Mouse (Mus musculus) midbrain, embryonic 16.5 days (tissue): ENCODE measurements at regions not wholly inside any gene's neighbourhood (a gene's known extent, or its start where the extent isn't known, plus 50 kb on each side); places are given as distances from the start of the nearest gene placed in this dataset.

Source experiments
- ATAC-seq: fragments of 200-750 bp; cut with Nextera tagmentation; 2 replicates; pipeline ENCODE4 v1.8.0; 2017; ENCODE audit warnings: moderate TSS enrichment
- H3K27ac ChIP-seq: fragments of 300-500 bp; sonication (generic); 2 replicates; pipeline ENCODE4 v1.5.1; 2014; ENCODE audit warnings: mild to moderate bottlenecking, low read length, mixed read lengths
- H3K27me3 ChIP-seq: fragments of 300-500 bp; sonication (generic); 2 replicates; pipeline ENCODE4 v1.6.1; 2014; ENCODE audit warnings: low read depth, low read length, mixed read lengths; ENCODE audit not compliant: control insufficient read depth, insufficient read depth
- H3K36me3 ChIP-seq: fragments of 300-500 bp; sonication (generic); 2 replicates; pipeline ENCODE4 v1.6.1; 2014; ENCODE audit warnings: mild to moderate bottlenecking, low read length, moderate library complexity, mixed read lengths; ENCODE audit not compliant: control insufficient read depth, insufficient read depth
- H3K4me1 ChIP-seq: fragments of 300-500 bp; sonication (generic); 2 replicates; pipeline ENCODE4 v1.6.1; 2014; ENCODE audit warnings: mild to moderate bottlenecking, low read length, mixed read lengths; ENCODE audit not compliant: control insufficient read depth, insufficient read depth
- H3K4me2 ChIP-seq: fragments of 300-500 bp; sonication (generic); 2 replicates; pipeline ENCODE4 v1.6.1; 2014; ENCODE audit warnings: mild to moderate bottlenecking, low read length, mixed read lengths
- H3K4me3 ChIP-seq: fragments of 300-500 bp; sonication (generic); 2 replicates; pipeline ENCODE4 v1.5.1; 2014; ENCODE audit warnings: low read depth, mild to moderate bottlenecking, low read length, moderate library complexity, mixed read lengths
- H3K9ac ChIP-seq: fragments of 300-500 bp; sonication (generic); 2 replicates; pipeline ENCODE4 v1.6.1; 2014; ENCODE audit warnings: low read depth, low read length, mixed read lengths
- H3K9me3 ChIP-seq: fragments of 300-500 bp; sonication (generic); replicated peaks from 2 replicates; pipeline ENCODE4 v1.6.1; 2014; ENCODE audit warnings: mild to moderate bottlenecking, low read length, mixed read lengths; ENCODE audit not compliant: control insufficient read depth, poor library complexity, severe bottlenecking
- WGBS: fragments of 180-500 bp; shearing (Covaris S2); extraction: QIAGEN DNeasy Blood & Tissue Kit; methylation state at CpG from one replicate; pipeline ENCODE4 v1.1.7; 2014; 5-methylcytosine and 5-hydroxymethylcytosine counted together

DNA sequence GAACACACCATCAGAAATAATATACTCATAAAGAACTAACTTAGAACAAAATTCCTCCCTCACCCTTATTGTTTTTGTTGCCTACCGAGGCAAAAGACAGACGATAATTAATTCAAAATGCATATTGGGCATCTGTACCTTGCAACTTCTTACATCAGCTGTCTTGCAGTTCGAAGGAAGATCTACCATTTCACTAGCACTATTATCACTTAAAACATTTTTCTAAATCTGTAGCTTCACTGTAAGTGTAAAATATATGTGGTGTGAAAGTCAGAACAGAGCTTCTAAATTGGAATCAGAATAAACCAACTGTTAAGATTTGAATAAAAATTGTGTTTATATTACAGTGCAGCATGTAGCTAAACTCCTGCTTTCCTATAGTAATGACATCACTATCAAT is 562.4 kb upstream of the Atp10a start:
- Histone ChIP-seq H3K4me1 (no peaks in the 10 kb centered on the region), H3K36me3 (no peaks in the 10 kb centered on the region), H3K9ac (no peak overlapping the region), H3K4me3 (no peak overlapping the region), H3K4me2 (no peak overlapping the region), H3K27me3 (no peaks in the 10 kb centered on the region), H3K27ac (no peak overlapping the region), H3K9me3 (no peaks in the 10 kb centered on the region)
- WGBS, result 86% methylated on average over 3 of the region's 3 CpGs
- no peak for ATAC-seq

DNA sequence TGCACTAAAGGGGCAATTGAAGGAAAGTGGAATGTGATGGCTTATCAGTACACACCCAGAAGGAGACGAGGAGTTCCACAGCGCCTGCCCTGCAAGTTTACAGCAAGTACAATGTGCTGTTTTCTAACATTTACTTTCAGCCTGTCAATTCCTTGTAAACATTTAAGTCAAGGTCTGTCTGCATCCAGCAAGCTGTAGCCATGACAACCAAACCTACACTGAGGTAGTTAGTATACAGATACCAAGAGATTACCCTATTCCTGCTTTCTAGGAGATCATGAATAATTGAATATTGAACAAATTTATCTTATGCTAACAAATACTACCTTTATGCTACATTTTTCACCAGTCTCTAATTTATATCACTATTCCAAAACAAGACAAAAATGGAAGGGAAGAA is 569.0 kb upstream of the Gabra5 start:
- Histone ChIP-seq H3K9me3 (no peaks in the 10 kb centered on the region), H3K9ac (no peak overlapping the region), H3K27me3 (no peaks in the 10 kb centered on the region), H3K4me2 (no peak overlapping the region), H3K4me3 (no peak overlapping the region), H3K4me1 (no peaks in the 10 kb centered on the region), H3K27ac (no peak overlapping the region), H3K36me3 (no peaks in the 10 kb centered on the region)
- WGBS, result 78% methylated on average over 2 of the region's 2 CpGs
- ATAC-seq, result peak; percentile 78; the same call in 1 of the 2 replicates

DNA sequence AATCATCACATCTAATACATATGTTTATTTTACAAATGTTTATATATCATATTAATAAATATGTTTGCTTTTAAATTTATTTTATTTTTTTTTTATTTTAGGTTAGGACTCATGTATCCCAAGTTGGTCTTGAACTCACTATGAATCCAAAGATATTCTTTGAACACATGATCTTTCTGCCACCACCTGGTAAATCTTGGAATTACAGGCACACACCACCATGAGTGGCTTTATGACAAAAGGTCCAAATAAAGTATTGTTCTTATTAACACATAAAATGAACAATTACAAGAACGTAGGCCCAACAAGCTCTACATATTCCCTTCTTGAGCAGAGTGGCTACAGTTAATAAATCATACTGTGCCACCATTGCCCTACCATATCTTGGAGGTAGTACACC is 523.1 kb upstream of the Gabra5 start:
- no peaks in the 10 kb centered on the region for H3K27me3 ChIP-seq
- H3K4me2 ChIP-seq, result no peak overlapping the region
- WGBS, result 86% methylated on average over 1 of the region's 1 CpGs
- H3K4me1 ChIP-seq, result no peaks in the 10 kb centered on the region
- no peak overlapping the region for H3K27ac ChIP-seq
- no peaks in the 10 kb centered on the region for H3K36me3 ChIP-seq
- H3K9me3 ChIP-seq, result no peaks in the 10 kb centered on the region
- no peak overlapping the region for H3K9ac ChIP-seq
- ATAC-seq, result no peak
- no peak overlapping the region for H3K4me3 ChIP-seq

DNA sequence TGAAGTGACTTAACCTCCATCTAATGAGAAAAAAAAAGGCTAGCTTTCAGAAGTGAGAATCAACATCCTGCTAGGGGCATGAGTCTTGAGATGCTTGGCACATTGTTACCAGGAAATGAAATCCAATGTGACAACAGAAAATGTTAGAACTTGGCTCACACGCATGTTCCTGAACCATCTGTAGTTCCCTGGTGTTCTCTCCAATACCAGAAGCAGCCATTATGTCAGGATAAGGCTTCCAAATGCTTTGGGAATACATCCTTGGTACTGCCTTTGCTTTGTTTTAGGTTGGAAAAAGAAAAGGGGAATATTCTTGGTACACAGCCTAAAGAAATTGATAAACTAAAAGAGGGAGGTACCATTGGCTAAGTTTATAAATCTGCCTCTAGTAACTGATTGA is 522.3 kb upstream of the Gabra5 start:
- no peaks in the 10 kb centered on the region for H3K9me3 ChIP-seq
- H3K9ac ChIP-seq, result no peak overlapping the region
- H3K36me3 ChIP-seq, result no peaks in the 10 kb centered on the region
- WGBS, result 89% methylated on average over 1 of the region's 1 CpGs
- H3K4me3 ChIP-seq, result no peak overlapping the region
- no peak overlapping the region for H3K27ac ChIP-seq
- no peak for ATAC-seq
- no peaks in the 10 kb centered on the region for H3K4me1 ChIP-seq
- H3K4me2 ChIP-seq, result no peak overlapping the region
- no peaks in the 10 kb centered on the region for H3K27me3 ChIP-seq

DNA sequence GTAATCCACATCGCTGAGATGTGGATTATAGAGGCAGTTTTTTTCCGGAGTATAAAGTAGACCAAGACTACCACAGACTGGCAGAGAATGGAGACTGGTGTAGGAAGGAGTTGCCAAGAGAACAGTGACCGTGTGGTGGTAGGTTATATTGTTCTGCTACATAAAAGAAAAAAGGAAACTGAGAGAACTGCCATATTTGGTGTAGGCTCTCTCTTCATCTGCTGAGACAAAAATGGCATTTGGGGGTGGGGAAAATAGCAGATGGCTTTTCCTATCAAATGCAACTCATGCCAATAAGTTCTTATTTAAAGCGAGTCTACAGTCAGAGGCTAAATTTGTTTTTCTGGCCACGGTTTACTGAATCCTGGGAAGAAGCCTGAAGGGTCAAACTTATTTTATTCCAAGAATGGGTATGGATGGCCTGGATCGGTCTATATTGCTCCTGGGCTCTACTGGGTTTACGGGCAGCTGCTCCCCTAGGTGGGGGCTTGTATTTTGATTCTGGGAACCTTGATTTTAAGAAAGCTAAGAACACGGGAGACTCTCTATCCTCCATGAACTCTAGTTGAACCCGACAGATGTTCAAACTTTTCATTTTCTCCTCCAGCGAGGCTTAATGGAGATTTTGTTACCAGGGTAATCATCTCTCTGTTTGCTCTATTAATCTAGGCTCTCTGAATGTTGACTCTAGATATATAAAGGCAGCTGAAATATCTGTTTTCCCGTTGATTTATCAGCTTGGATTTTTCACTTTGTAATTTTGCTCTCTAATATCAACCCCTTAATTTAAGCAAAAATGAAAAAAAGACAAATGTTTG is 482.8 kb upstream of the Gabra5 start:
- no peak overlapping the region for H3K4me2 ChIP-seq
- no peaks in the 10 kb centered on the region for H3K4me1 ChIP-seq
- no peak overlapping the region for H3K9ac ChIP-seq
- WGBS, result 76% methylated on average over 11 of the region's 11 CpGs
- H3K27ac ChIP-seq, result no peak overlapping the region
- H3K27me3 ChIP-seq, result no peaks in the 10 kb centered on the region
- no peak overlapping the region for H3K4me3 ChIP-seq
- H3K36me3 ChIP-seq, result no peaks in the 10 kb centered on the region
- no peak for ATAC-seq
- H3K9me3 ChIP-seq, result no peaks in the 10 kb centered on the region

DNA sequence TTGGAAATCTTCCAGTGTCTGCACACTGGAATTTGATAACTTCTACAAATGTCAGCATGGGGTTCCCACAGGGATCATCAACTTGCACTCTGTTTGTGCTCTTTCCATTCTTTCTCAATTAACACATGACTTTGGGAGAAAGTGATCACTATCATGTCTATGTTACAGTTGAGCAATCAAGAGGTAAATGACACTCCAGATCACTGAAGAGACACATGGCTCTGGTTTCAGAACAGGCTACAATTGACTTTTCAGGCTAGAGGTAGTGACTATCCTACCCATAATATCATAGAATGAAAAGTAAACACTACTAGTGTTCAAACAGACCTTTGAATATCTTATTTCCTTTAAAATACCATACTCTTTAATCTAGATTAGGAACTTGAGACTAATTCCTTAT is 473.3 kb upstream of the Gabra5 start:
- no peaks in the 10 kb centered on the region for H3K27me3 ChIP-seq
- H3K36me3 ChIP-seq, result no peaks in the 10 kb centered on the region
- no peaks in the 10 kb centered on the region for H3K4me1 ChIP-seq
- H3K9ac ChIP-seq, result no peak overlapping the region
- H3K27ac ChIP-seq, result no peak overlapping the region
- ATAC-seq, result no peak
- no peak overlapping the region for H3K4me3 ChIP-seq
- H3K4me2 ChIP-seq, result no peak overlapping the region
- no peaks in the 10 kb centered on the region for H3K9me3 ChIP-seq

DNA sequence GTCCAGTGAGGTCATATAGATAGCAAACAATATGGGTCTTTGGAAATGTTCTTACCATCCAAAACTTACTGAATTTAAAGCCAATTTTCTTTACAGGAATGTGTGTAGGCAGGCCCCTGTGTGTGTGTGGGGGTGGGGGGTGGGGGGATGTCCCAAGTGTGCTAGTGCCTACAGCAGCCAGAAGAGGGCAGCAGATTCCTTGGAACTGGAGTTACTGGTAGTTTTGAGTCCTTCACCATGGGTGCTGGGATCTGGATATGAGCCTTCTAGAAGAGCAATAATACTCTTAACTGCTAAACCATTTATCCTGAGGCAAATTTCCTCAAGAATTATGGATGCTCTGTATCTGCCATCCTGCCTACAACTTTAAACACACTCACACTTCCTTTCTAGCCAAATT is 456.4 kb upstream of the Gabra5 start:
- Histone ChIP-seq H3K4me2 (no peak overlapping the region), H3K9me3 (no peaks in the 10 kb centered on the region), H3K4me1 (no peaks in the 10 kb centered on the region), H3K4me3 (no peak overlapping the region), H3K27ac (no peak overlapping the region), H3K36me3 (no peaks in the 10 kb centered on the region), H3K27me3 (no peaks in the 10 kb centered on the region), H3K9ac (no peak overlapping the region)
- no peak for ATAC-seq

DNA sequence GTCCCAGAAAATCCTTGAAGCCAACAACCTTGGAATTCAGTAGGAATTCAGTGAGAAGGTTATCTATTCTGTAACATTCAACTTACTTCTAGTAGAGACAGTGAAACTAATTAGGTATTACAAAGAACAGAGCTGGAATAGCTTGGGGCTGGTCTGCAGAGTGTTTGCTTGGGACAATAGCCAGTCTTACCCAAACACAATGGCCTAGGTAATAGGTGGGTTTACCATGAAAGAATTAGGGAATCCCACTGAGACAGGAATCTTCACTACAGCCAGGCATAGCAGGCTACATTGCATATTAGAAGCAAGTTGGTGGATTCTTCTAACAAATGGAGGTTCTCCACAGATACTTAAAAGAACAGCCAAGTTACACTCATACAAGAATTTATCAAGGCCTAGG is 449.0 kb upstream of the Gabra5 start:
- no peaks in the 10 kb centered on the region for H3K9me3 ChIP-seq
- no peak overlapping the region for H3K4me2 ChIP-seq
- no peaks in the 10 kb centered on the region for H3K27me3 ChIP-seq
- no peak overlapping the region for H3K27ac ChIP-seq
- no peak overlapping the region for H3K9ac ChIP-seq
- ATAC-seq, result no peak
- no peaks in the 10 kb centered on the region for H3K4me1 ChIP-seq
- no peaks in the 10 kb centered on the region for H3K36me3 ChIP-seq
- no peak overlapping the region for H3K4me3 ChIP-seq
